Mouse (Mus musculus): Measurements from ENCODE around the gene Trpd52l3.

Trpd52l3 gene

DNA sequence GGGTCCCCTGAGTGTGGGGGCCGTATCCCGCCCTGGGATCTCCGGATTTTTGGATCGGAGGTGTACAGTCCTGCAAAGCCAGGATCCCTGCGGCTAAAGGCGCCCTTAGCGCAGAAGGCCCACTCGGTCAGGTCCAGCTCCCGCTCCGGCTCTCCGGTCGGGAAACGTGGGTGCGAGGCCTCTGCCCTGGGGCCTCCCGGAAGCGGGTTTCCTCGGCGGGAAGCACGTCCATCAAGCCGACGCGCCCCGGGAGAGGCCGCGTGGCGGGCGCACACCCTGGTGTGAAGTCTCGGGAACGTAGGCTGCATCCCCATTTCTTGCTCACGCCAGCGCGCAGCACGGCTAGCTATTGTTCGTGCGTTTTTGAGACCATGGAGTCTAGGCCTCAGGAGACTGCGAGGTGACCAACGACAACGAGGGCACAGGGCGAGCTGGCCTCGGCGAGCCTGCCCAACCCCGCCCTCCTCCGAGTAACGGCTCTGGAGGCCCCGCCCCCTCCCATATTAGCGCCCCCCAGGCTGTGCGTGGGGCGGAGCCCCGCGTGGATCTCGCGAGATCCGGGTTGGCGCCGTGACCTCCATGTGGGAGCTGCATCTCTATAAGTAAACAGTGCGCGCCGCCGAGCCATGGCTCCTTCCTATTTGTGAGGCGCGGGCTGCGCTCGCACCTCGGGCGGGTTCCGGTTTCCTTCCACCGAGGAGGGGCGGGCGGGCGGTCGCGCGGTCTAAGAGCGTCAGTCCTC lies 26.5 kb downstream of the Trpd52l3 start, which contains the start of gene Uhrf2:
TSS of gene Uhrf2 (plus strand) at position 620 of the 742 bp plus-strand sequence.
- peak; percentile 85 for DNase-seq (ENCODE audit: low spot score)

DNA sequence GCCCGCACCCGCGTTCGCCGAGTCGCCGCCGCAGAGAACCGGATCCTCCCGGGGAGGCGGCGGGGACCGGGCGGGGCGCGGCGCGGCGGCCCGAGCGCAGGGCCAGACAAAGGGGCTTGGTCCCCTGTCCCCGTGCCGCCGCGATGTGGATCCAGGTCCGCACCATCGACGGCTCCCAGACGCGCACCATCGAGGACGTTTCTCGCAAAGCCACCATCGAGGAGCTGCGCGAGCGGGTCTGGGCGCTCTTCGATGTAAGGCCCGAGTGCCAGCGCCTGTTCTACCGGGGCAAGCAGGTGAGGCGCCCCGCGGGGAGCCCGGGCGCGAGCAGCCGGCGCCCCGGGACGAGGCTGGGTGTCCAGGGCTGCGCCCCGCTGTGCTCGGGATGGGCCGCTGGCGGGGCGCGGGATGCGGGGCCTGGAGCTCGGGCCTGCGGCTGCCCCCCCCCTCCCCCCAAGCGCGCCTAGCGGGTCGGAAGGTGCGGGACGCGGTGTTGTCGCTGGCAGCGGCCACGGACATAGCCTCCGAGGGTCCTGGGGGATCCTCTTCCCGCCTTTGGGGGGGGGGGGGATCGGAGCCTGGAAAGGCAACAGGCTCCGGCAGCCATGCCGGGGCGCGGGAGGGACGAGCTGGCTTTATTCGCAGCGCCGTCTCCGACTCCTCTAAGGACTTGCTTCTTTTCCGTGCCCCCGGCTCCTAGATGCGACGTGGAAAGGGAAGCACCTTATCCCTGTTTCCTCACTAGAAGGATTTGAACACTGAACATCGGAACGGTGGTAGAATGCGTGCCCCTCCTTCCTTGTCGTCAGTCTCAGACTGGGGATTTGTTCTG lies 27.3 kb downstream of the Trpd52l3 start:
- DNase-seq (ENCODE audit: low spot score): no peak

DNA sequence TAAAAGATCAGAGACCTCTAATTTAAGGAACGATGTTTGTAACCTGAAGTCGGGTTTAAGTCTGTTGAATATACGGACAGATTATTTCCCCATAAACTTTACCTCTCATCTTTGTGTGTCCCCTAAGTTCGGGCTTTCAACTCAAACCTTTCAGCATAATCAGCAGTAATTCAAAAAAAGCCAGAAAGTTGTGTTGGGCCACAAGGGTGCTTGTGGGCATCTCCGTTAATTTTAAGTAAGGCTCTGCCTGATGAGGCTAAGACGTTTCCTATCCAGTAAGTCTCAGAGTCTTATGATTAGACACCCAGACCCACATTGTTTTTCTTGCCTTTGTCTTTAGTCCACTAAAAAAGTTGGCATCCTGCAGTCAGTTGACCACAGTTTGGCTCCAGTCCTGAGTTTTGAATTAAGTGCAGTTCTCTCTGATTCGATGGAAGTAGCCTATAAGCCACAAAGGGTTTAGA lies 27.9 kb downstream of the Trpd52l3 start:
- no peak for DNase-seq (ENCODE audit: low spot score)

DNA sequence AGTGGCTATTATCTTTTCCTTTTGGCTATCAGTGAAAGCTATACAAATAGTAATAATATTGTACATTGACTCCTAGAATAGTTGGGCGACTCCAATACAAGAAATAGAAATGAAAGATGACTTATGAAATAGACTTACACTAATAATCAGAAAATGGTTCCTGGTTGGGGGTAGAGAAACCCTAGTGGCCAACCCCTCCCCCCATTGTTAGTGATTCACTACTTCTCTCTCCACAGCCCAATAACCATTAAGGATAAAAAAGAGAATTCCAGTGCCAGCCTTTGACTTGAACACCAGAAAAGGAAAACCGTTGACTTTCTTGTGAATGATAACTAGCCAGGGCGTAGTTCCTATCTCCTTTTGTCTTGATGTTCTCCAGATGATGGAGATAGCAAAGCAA lies 28.6 kb downstream of the Trpd52l3 start:
- DNase-seq (ENCODE audit: low spot score): no peak

DNA sequence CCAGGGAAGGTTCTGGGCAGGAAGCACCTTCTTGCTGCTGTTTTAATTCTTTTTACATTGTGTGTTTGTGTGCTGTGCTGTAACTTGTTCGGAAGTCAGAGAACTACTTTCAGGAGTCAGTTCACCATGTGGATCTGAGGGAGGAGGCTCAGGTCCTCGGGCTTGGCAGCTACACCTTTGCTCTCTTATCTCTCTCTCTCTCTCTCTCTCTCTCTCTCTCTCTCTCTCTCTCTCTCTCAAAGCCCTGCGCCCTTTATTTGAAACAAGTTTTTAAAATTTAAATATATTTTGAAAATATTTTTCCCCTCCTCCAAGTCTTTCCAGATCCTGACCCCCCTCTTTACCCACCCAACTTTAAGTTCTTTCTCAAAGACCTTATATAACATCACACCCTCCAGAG lies 31.8 kb downstream of the Trpd52l3 start:
- no peak for DNase-seq (ENCODE audit: low spot score)

DNA sequence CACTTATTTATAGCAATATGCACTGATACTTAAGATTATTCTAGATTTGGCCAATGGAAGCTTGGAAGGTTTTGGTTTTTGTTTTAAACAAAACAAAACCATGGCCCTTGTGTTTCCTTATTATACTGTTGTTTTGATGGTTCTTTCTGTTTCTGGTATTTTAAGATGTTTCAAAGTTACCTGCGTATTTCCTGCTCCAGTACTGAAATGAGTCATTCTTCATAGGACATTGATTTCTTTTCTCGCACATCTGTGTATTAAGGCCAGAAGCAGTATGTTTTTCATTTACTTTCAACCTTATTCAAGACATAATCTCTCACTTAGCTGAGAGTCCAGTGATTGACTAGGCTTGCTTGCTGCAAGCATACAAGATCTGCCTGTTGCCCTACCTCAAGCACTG lies 40.1 kb downstream of the Trpd52l3 start:
- no peak for DNase-seq (ENCODE audit: low spot score)

DNA sequence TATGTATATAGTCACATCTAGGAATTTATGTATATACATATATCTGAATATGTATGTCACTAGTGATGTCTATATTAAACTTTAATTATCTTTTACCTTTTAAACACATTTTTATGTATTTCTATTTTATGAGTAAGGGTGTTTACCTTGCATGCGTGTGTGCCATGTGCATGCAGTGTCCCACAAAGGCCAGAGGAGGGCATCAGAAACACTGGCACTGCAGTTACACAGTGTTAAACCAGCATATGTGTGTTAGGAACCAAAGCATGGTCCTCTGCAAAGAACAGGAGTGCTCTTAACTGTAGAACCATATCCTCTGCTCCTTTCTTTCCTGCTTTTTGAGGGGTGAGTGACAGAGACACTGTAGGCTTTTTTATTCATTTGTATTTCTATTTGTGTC lies 41.0 kb downstream of the Trpd52l3 start:
- DNase-seq (ENCODE audit: low spot score): no peak

DNA sequence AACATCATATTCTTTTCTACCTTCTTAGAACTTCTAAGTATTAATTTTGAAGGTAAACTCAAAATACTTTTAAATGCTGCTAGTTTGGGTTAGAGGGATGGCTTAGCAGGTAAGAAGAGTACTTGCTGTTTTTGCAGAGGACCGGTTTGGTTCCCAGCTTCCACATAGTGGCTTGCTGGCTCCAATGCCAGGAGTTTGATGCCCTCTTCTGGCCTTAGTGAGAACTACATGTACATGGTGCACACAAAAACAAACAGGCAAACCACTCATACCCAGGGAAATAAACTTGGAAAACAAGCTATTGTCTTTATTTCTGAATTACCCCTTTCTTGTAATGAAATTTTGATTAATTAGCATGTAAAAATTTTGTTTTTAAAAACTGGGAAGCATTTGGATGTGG lies 42.3 kb downstream of the Trpd52l3 start:
- no peak for DNase-seq (ENCODE audit: low spot score)

DNA sequence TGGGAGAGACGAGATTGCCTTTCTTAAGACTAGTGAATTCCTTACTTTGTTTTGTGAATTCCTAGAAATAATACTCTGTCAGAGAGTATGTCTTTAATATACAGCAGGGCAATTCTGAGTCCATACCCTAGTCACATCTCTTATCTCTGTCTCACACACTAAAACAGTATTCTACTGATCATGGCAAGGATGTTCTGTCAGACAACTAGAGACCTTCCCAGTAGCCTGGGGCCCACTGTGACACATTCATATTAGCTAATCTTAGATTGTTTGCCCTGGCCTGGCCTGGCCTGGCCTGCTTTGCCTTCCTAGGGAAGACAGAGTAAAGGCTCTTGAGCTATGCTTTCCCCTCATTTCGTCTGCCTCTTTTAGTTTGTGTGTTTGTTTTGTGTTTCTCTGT lies 47.0 kb downstream of the Trpd52l3 start:
- no peak for DNase-seq (ENCODE audit: low spot score)

DNA sequence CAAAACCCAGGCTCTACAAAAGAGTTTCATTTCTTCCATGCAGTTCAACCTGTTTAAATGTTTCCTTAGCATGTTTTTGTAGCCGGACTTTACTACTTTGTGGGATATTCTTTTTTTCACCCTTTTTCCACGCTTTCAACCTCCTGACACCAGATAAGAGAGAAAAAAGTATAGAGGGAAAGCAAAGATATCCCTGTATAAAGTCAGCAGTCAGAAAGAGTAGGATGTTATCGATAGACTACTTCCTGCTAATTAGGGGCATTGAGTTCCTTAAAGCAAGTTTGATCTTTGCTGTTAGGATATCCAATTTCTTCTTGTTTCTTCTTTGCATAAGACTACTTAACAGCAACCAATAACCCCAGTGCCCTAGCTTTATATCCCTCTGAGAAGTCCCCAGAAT lies 47.9 kb downstream of the Trpd52l3 start:
- DNase-seq (ENCODE audit: low spot score): no peak

DNA sequence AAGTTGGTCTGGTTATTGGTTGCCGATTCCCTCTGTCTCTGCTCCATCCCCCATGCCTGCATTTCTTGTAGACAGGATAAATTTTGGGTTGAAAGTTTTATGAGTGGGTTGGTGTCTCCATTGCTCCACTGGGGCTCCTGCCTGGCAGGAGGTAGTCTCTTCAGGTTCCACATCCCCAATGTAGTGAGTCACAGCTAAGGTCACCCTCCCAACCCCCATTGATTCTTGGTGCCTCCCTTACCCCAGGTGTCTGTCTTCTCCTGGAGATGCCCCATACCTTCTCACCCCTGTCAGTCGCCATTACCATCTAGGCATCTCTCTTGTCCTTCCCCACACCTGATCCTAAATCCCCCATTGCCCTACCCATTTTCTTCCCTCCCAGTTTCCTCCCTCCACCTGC lies 50.6 kb downstream of the Trpd52l3 start:
- DNase-seq (ENCODE audit: low spot score): no peak
